Mouse (Mus musculus): ENCODE data around the gene Epha1. TPM values are rescaled to one million over a fixed set of nuclear protein-coding genes. Genes with fewer than 3 reads are reported as not detected.

Epha1 gene
- 8.9 and 9.4 TPM in 2 replicates for polyA plus RNA-seq (2015; fragmentation: Nextera tagmentation; extraction: Ambion mirVana)

DNA sequence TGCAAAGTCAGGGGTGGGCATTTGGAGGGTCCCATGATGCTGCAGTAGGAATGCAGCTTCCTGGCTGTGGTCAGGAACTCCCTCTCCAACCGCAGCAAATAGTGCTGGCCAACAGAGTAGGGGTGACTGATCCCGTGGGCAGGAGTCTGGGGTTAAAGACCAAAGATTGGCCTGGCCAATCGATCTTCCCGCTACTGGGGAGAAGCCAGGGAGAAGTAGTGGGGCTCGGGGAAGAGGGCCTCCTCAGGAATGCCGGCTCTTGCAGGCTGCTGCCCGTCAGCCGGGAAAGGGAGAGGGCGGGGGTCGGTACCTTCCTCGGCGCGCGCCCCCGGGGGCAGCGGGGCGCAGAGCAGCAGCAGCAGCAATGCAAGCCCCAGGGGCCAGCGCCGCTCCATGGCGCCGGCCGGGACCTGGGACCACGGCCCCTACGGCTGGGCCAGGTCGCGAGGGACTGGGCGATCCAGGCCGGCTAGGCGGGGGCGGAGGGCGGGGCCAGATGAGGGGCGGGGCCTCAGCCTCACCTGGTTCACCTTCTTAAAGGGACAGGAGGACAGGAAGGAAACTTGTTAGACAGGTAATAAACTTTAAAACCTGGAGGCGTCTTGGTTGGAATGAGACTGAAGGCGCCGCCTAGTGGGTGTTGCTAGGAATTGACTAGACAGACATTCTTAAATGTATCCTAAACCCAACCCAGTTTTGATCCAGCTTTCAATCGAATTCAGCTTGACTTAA is at the start of gene Epha1:
Gene Epha1, minus strand, starts transcription at position 453 of the 732 bp plus-strand sequence.
- Histone ChIP-seq H3K4me2 (replicated peaks) (peak within 1 kb of the TSS; percentile 94), H3K27me3 (no peaks in the 10 kb centered on the region), H3K9ac (peak within 1 kb of the TSS; percentile 72), H3K4me1 (peaks cover 21% of the 10 kb centered on the region), H3K9me3 (no peaks in the 10 kb centered on the region), H3K4me3 (peak within 1 kb of the TSS; percentile 62), H3K36me3 (no peaks in the 10 kb centered on the region), H3K27ac (peak within 1 kb of the TSS; percentile 48; the same call in 1 of the 2 replicates)
- WGBS, result under 1% methylated on average over 32 of the region's 36 CpGs
- peak; percentile 57 for ATAC-seq (ENCODE audit: low FRiP score, low read depth)

- no peaks in the 10 kb centered on the region for H3K9me3 ChIP-seq
- H3K27ac ChIP-seq, result no peak overlapping the region
- ATAC-seq (ENCODE audit: low FRiP score, low read depth), result no peak
- H3K4me1 ChIP-seq, result no peaks in the 10 kb centered on the region
- no peak overlapping the region for H3K9ac ChIP-seq
- 82% methylated on average over 2 of the region's 2 CpGs for WGBS
- no peaks in the 10 kb centered on the region for H3K36me3 ChIP-seq
- H3K4me3 ChIP-seq, result no peak overlapping the region
- H3K4me2 ChIP-seq (replicated peaks), result no peak overlapping the region
- H3K27me3 ChIP-seq, result no peaks in the 10 kb centered on the region
These were observed 48.4 kb upstream of the Epha1 start for GRCm38 (mm10) chr6:42421439-42421838.

DNA sequence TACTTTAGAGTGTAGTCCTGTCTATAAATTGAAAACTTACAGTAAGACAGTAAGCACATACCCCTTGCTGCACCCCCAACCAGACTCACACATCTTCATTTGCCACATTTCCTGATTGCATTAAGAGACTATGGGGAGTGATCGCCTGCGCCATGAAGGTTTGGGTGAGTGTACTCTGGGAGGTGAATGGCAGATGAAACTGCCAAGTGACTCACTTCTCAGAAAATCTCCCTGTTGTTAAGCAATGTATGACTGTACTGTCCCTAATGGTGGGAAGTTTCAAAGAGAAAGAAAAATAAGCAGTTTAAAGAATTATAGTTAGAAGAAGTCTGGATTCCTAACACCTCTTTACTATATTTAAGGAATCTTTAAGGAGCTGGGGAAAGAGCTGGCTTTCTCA is 46.4 kb upstream of the Epha1 start:
- Histone ChIP-seq H3K4me2 (replicated peaks) (no peak overlapping the region), H3K27ac (no peak overlapping the region), H3K9me3 (no peaks in the 10 kb centered on the region), H3K36me3 (no peaks in the 10 kb centered on the region), H3K27me3 (no peaks in the 10 kb centered on the region), H3K4me3 (no peak overlapping the region), H3K9ac (no peak overlapping the region), H3K4me1 (no peaks in the 10 kb centered on the region)
- ATAC-seq (ENCODE audit: low FRiP score, low read depth), result no peak
- 90% methylated on average over 2 of the region's 2 CpGs for WGBS

DNA sequence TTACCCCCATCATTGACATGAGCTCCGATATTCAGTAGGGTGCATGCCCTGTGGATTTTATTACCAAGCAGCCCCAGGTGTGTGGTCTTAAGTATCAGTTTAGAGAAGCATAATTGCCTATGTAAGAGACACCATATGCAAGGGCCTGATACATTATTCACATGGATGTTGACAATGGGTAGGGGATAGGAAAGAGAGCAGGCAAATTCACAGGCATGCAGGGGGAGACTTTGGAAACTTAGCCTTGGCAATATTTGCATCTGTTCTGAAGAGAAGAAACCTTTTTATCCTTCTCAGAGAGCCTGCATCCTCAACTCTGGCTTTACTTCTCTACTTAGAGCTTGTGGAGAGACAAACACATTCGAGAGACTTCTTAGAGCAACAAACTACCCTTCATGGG is 32.1 kb upstream of the Epha1 start, which contains the start of gene Tas2r135:
Gene Tas2r135, plus strand, starts transcription at position 301 of the 400 bp plus-strand sequence.
- H3K4me3 ChIP-seq, result no peak within 1 kb of the TSS
- 74% methylated on average over 2 of the region's 2 CpGs for WGBS
- no peaks in the 10 kb centered on the region for H3K27me3 ChIP-seq
- H3K9ac ChIP-seq, result no peak within 1 kb of the TSS
- no peaks in the 10 kb centered on the region for H3K4me1 ChIP-seq
- no peak within 1 kb of the TSS for H3K27ac ChIP-seq
- no peaks in the 10 kb centered on the region for H3K9me3 ChIP-seq
- no peaks in the 10 kb centered on the region for H3K36me3 ChIP-seq
- H3K4me2 ChIP-seq (replicated peaks), result no peak within 1 kb of the TSS
- ATAC-seq (ENCODE audit: low FRiP score, low read depth), result no peak

DNA sequence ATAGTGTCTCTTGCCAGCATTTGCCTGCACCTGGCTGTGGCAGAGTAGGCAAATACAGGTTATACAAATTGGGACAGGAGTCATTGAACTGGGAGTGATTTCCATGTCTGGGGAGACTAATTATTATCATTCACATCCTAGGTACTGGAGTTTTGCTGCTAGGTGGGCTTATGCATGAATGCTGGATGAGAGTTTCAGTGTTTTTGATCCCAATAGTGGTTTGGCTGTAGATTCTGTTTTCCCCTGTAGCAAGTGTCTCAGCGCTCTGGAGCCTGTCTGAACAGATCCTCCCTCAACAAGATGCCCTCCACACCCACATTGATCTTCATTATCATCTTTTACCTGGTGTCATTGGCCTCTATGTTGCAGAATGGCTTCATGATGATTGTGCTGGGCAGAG is 26.9 kb upstream of the Epha1 start, which contains the start of gene Tas2r143:
Gene Tas2r143, plus strand, starts transcription at position 301 of the 400 bp plus-strand sequence.
- Histone ChIP-seq H3K9me3 (no peaks in the 10 kb centered on the region), H3K4me2 (replicated peaks) (no peak within 1 kb of the TSS), H3K27ac (no peak within 1 kb of the TSS), H3K4me3 (no peak within 1 kb of the TSS), H3K27me3 (no peaks in the 10 kb centered on the region), H3K4me1 (no peaks in the 10 kb centered on the region), H3K36me3 (no peaks in the 10 kb centered on the region), H3K9ac (no peak within 1 kb of the TSS)
- no peak for ATAC-seq (ENCODE audit: low FRiP score, low read depth)
- WGBS, result 78% methylated on average over 1 of the region's 1 CpGs

DNA sequence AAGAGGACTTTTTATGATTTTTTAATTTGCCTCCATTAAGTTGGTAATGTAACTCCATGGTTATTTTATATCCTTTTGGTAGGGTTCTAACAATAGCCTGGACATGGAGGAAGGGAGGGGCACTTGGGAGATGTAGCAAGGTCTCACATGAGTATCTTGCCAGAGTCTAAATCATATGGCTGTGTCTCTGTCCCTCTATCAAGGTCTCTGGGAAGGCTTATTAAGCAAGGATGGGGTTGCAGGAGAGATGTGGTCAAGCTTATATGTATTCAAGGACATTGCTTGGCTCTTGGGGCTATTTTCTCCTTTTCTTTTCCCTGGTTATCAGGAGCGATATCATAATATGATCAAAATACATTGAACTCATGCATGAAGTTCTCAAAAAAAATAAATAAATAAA is 25.9 kb upstream of the Epha1 start:
- Histone ChIP-seq H3K4me1 (no peaks in the 10 kb centered on the region), H3K27ac (no peak overlapping the region), H3K4me2 (replicated peaks) (no peak overlapping the region), H3K9me3 (no peaks in the 10 kb centered on the region), H3K9ac (no peak overlapping the region), H3K4me3 (no peak overlapping the region), H3K36me3 (no peaks in the 10 kb centered on the region), H3K27me3 (no peaks in the 10 kb centered on the region)
- WGBS, result 81% methylated on average over 1 of the region's 1 CpGs
- no peak for ATAC-seq (ENCODE audit: low FRiP score, low read depth)

- H3K9me3 ChIP-seq, result no peaks in the 10 kb centered on the region
- H3K4me2 ChIP-seq (replicated peaks), result no peak overlapping the region
- no peaks in the 10 kb centered on the region for H3K4me1 ChIP-seq
- H3K27me3 ChIP-seq, result no peaks in the 10 kb centered on the region
- ATAC-seq (ENCODE audit: low FRiP score, low read depth), result no peak
- no peak overlapping the region for H3K27ac ChIP-seq
- H3K9ac ChIP-seq, result no peak overlapping the region
- 85% methylated on average over 3 of the region's 3 CpGs for WGBS
- no peaks in the 10 kb centered on the region for H3K36me3 ChIP-seq
- no peak overlapping the region for H3K4me3 ChIP-seq
These were observed 25.2 kb upstream of the Epha1 start for GRCm38 (mm10) chr6:42398285-42398684.

DNA sequence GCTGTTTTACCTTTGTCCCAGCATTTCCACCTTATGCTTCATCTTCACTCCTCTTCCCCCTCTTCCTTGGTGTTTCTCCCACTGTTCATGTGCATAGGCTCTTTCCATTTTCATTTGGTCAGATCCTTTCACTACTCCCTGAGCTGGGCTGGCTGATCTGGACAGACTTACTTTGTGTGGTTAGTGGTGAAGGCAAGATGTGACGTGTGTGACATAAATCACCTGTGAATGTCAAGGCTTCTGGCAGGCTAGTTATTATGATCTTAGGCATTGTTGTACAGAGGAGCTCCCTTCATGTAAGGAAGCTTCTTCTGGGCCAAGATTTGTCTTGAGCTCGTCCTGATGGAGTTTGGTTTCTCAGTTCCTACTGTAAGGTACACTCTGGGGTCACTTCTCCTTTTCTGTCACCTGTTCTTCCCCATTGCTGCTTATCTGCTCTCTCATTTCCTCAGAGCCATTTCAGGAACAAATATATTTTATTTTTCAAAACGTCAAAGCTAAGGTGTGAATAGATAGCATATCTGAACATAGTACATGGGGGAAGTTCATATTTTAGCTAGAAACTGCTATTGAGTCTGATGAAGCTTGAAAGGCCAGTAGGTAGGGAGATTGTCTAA is 24.1 kb upstream of the Epha1 start:
- WGBS, result 66% methylated on average over 3 of the region's 3 CpGs
- ATAC-seq (ENCODE audit: low FRiP score, low read depth), result no peak
- H3K9ac ChIP-seq, result no peak overlapping the region
- H3K4me3 ChIP-seq, result no peak overlapping the region
- no peaks in the 10 kb centered on the region for H3K36me3 ChIP-seq
- H3K9me3 ChIP-seq, result no peaks in the 10 kb centered on the region
- no peaks in the 10 kb centered on the region for H3K27me3 ChIP-seq
- H3K4me2 ChIP-seq (replicated peaks), result no peak overlapping the region
- 0 out of 2 replicates have a peak, but pooled peaks cover under 1% of the 10 kb centered on the region for H3K4me1 ChIP-seq
- H3K27ac ChIP-seq, result no peak overlapping the region

GRCm38 (mm10) chr6:42395960-42396809 is 23.1 kb upstream of the Epha1 start:
- Histone ChIP-seq H3K9me3 (no peaks in the 10 kb centered on the region), H3K27ac (no peak overlapping the region), H3K36me3 (no peaks in the 10 kb centered on the region), H3K4me1 (0 out of 2 replicates have a peak, but pooled peaks cover 7% of the 10 kb centered on the region), H3K4me2 (replicated peaks) (no peak overlapping the region), H3K27me3 (no peaks in the 10 kb centered on the region), H3K4me3 (no peak overlapping the region), H3K9ac (no peak overlapping the region)
- peak; percentile 51; the same call in 1 of the 2 replicates for ATAC-seq (ENCODE audit: low FRiP score, low read depth)
- 73% methylated on average over 9 of the region's 9 CpGs for WGBS

DNA sequence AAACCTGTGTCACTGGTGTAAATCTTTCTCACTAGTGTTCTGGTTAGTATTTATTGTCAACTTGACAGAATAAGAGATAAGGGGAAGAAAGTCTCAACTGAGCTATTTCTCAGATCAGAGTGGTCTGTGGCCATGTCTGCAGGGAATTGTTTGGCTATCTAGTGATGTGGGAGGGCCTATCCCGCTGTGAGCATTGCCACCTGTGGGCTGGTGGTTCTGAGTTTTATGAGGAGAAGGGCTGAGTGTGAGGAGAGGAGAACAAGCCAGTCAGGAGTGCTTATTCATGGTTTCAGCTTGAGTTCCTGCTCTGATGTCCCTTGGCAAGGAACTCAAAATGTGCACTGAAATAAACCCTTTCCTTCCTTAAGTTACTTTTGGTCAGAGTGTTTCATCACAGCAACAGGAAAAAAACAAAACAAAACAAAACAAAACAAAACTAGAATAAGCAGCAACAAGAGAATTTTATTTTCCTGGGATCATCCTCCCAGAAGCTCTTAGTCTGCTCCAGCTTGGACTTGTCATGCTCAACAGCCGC is 18.8 kb upstream of the Epha1 start:
- H3K4me1 ChIP-seq, result 0 out of 2 replicates have a peak, but pooled peaks cover 7% of the 10 kb centered on the region
- no peak for ATAC-seq (ENCODE audit: low FRiP score, low read depth)
- H3K27ac ChIP-seq, result no peak overlapping the region
- no peaks in the 10 kb centered on the region for H3K27me3 ChIP-seq
- no peak overlapping the region for H3K4me3 ChIP-seq
- no peaks in the 10 kb centered on the region for H3K9me3 ChIP-seq
- 18% methylated on average over 2 of the region's 2 CpGs for WGBS
- H3K4me2 ChIP-seq (replicated peaks), result no peak overlapping the region
- H3K9ac ChIP-seq, result no peak overlapping the region
- H3K36me3 ChIP-seq, result no peaks in the 10 kb centered on the region

GRCm38 (mm10) chr6:42385635-42386034 is 12.6 kb upstream of the Epha1 start:
- ATAC-seq (ENCODE audit: low FRiP score, low read depth), result peak; percentile 80
- Histone ChIP-seq H3K4me2 (replicated peaks) (no peak overlapping the region), H3K27me3 (no peaks in the 10 kb centered on the region), H3K27ac (no peak overlapping the region), H3K4me1 (peaks cover 14% of the 10 kb centered on the region), H3K4me3 (no peak overlapping the region), H3K9me3 (no peaks in the 10 kb centered on the region), H3K9ac (no peak overlapping the region), H3K36me3 (no peaks in the 10 kb centered on the region)
- 72% methylated on average over 4 of the region's 4 CpGs for WGBS

DNA sequence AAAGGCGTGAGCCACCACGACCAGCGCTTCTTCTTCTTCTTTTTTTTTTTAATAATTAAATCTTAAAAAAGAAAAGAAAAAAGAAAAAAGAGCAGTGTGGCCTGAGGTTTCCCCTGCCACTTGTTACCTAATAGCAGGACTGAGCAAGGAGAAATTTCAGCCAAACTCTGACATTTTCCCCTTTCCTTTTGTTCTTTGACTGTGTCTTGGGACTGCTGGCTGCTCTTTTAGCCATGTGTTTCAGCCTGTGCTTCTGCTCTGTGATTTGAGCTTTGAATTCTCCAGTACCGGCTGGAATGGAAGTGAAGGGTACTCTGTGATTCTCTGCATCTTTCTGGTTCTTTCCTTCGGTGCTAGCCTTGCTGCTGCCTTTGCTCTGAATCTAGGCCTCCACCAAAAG is 10.3 kb upstream of the Epha1 start:
- no peak for ATAC-seq (ENCODE audit: low FRiP score, low read depth)
- no peaks in the 10 kb centered on the region for H3K9me3 ChIP-seq
- H3K27me3 ChIP-seq, result no peaks in the 10 kb centered on the region
- whole genome bisulfite sequencing, result 92% methylated on average over 5 of the region's 5 CpGs
- peaks cover 14% of the 10 kb centered on the region for H3K4me1 ChIP-seq
- no peak overlapping the region for H3K27ac ChIP-seq
- no peaks in the 10 kb centered on the region for H3K36me3 ChIP-seq
- H3K9ac ChIP-seq, result no peak overlapping the region
- H3K4me3 ChIP-seq, result no peak overlapping the region
- no peak overlapping the region for H3K4me2 ChIP-seq (replicated peaks)

All from limb, embryonic 13.5 days (tissue).